Mouse (Mus musculus) cerebellum, adult 2 months (tissue): Measurements from ENCODE around the gene Irs1. TPM values are rescaled to one million over a fixed set of nuclear protein-coding genes. Genes with fewer than 3 reads are reported as not detected.

Experiments
- DNase-seq, 2 experiments: peaks; one replicate each; pipeline ENCODE4 v3.0.0; 2021
- H3K27ac ChIP-seq: fragments of 200-500 bp; 2 replicates; pipeline ENCODE4 v1.5.1; 2012; ENCODE audit warnings: low read length, control low read depth, inconsistent platforms; ENCODE audit not compliant: insufficient read depth
- H3K27me3 ChIP-seq: fragments of 200-500 bp; 2 replicates; pipeline ENCODE4 v1.6.1; 2012; ENCODE audit warnings: inconsistent platforms, mild to moderate bottlenecking, low read length, moderate library complexity; ENCODE audit not compliant: control insufficient read depth, insufficient read depth
- H3K4me1 ChIP-seq: fragments of 200-500 bp; 2 replicates; pipeline ENCODE4 v1.6.1; 2011; ENCODE audit warnings: low read length; ENCODE audit not compliant: control insufficient read depth, insufficient read depth
- H3K4me3 ChIP-seq: fragments of 200-500 bp; replicated peaks from 2 replicates; pipeline ENCODE3; 2011; ENCODE audit warnings: mild to moderate bottlenecking, low read depth, low read length, control low read depth; ENCODE audit not compliant: insufficient read depth
- CTCF ChIP-seq: fragments of 200-500 bp; IDR thresholded peaks from 2 replicates; pipeline ENCODE4 v1.5.1; 2011; ENCODE audit warnings: low read depth, mild to moderate bottlenecking, control low read depth, low read length, moderate library complexity, borderline replicate concordance; ENCODE audit not compliant: insufficient read depth
- POLR2A ChIP-seq: fragments of 200-500 bp; IDR thresholded peaks from 2 replicates; pipeline ENCODE4 v1.6.1; 2011; ENCODE audit warnings: low read length, control low read depth, borderline replicate concordance; ENCODE audit not compliant: insufficient read depth
- WGBS: fragments of 180-500 bp; shearing (Covaris S2); methylation state at CpG from one replicate; pipeline ENCODE4 v1.1.7; 2018; 5-methylcytosine and 5-hydroxymethylcytosine counted together
- polyA plus RNA-seq: library from polyadenylated mRNA; depleted of rRNA; stranded (reverse); fragments of >200 nt; gene quantifications from 2 replicates; pipeline ENCODE4 v1.2.3, GENCODE M21; 2012

Irs1 gene
- polyA plus RNA-seq, 1 experiment = 10.5 TPM

DNA sequence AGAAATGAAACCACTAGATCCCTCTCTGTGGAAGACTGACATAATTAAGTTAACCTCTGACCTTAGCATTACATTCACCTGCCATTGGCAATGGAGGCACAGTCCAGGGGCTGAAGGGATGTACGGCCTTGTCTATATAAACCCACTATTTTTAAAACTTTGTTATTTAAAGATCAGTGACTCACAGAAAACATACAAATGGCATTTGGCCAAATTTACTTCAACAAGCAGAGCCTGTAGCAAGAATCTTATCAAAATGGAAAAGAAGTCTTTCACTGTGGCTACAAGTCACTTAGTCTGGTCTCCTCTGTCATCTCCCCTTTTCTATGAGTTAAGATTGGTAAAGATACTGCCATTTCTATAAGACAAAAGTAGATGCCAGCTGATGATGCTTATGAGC, 11.4 kb downstream of the Irs1 start:
- Histone ChIP-seq H3K4me3 (no peak overlapping the region), H3K27ac (no peak overlapping the region), H3K4me1 (peaks cover 6% of the 10 kb centered on the region; the same call in 1 of the 2 replicates), H3K27me3 (no peaks in the 10 kb centered on the region)
- DNase-seq = no peak
- 17% methylated on average over 1 of the region's 1 CpGs for WGBS
- TF ChIP-seq POLR2A (no peak), CTCF (no peak)

DNA sequence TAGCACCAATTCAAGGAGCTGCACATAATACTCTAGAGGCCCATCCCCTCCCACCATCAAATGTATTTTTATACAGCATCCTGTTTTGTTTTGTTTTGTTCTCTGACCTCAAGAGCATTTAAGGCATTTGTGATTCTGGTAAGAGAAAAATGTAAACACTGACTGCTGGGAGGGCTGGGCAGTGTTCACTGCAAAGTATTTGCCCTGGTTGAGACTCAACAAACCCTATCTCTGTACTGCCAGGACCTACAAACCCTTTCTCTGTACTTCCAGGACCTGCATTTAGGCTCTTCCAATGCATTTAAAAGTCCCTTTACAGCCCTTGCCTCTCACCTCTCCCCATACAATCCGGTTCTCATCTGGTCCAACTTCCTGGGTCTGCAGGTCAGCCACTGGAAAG, 16.9 kb downstream of the Irs1 start:
- DNase-seq = no peak
- TF ChIP-seq CTCF = no peak
- no peak for TF ChIP-seq POLR2A
- no peak overlapping the region for H3K27ac ChIP-seq
- peaks cover 6% of the 10 kb centered on the region; the same call in 1 of the 2 replicates for H3K4me1 ChIP-seq
- H3K27me3 ChIP-seq = no peaks in the 10 kb centered on the region
- H3K4me3 ChIP-seq = no peak overlapping the region
- WGBS = 73% methylated on average over 1 of the region's 1 CpGs

DNA sequence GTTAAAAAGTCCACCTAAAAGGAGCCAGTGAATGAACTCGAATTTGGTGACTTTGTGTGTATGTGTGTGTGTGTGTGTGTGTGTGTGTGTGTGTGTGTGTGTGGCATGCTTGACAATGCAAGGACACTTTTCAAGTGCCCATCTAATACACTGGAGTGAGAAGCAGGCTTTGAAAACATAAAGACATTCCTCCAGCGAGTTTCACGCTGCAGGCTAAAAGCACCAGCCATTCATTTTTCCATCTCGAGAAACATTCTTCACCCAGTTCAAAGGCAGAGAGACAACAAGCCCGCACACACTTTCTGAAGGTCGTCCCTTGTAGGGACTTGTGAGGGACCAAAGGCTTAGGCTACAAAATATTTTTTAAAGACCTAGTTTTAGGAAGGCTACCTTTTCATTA, 17.7 kb downstream of the Irs1 start:
- 50% methylated on average over 6 of the region's 6 CpGs for WGBS
- H3K27me3 ChIP-seq = no peaks in the 10 kb centered on the region
- no peak for DNase-seq
- H3K4me1 ChIP-seq = peaks cover 6% of the 10 kb centered on the region; the same call in 1 of the 2 replicates
- TF ChIP-seq POLR2A = no peak
- no peak for TF ChIP-seq CTCF
- no peak overlapping the region for H3K4me3 ChIP-seq
- H3K27ac ChIP-seq = no peak overlapping the region

DNA sequence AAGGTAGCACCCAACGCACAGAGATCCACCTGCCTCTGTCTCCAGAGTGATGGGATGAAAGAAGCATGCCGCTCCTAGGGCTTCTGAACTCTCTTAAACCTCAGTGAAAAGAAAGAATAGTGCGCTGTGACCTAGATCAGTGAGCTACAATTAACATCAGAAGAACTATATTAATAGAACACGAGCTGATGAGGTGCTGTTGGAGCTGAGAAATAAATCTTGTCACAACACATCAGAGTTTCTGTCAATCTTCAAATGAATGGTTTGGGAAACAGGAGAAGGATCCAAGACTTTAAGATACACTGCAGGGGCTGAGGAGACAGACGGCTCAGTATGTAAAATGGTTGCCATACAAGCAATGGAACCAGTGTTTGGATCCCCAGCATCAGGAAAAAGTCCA, 19.0 kb downstream of the Irs1 start:
- no peak for DNase-seq
- Histone ChIP-seq H3K27ac (no peak overlapping the region), H3K4me1 (peaks cover 6% of the 10 kb centered on the region; the same call in 1 of the 2 replicates), H3K4me3 (no peak overlapping the region), H3K27me3 (no peaks in the 10 kb centered on the region)
- no peak for TF ChIP-seq CTCF
- no peak for TF ChIP-seq POLR2A
- 69% methylated on average over 5 of the region's 5 CpGs for WGBS

DNA sequence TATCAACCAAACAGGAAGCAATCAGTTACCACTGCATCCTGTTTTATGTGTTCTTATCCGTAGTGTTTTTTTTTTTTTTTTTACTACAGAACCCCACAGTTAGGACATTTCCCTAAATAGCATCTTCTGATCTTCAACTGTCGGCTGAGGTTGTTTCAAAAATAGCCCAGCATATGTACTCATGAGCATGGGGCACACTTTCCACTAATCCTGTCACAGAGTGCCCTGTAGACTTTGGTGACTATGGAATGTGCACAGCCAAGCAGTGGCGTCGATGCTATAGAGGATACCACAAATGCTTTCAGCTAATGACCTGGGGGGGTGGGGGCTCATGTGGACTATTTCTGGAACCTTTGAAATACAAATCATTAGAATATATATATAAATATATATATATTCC, 23.7 kb downstream of the Irs1 start:
- no peak for DNase-seq
- Histone ChIP-seq H3K4me1 (peaks cover 10% of the 10 kb centered on the region), H3K4me3 (no peak overlapping the region), H3K27me3 (no peaks in the 10 kb centered on the region), H3K27ac (no peak overlapping the region)
- TF ChIP-seq POLR2A (no peak), CTCF (no peak)
- 47% methylated on average over 4 of the region's 4 CpGs for WGBS

DNA sequence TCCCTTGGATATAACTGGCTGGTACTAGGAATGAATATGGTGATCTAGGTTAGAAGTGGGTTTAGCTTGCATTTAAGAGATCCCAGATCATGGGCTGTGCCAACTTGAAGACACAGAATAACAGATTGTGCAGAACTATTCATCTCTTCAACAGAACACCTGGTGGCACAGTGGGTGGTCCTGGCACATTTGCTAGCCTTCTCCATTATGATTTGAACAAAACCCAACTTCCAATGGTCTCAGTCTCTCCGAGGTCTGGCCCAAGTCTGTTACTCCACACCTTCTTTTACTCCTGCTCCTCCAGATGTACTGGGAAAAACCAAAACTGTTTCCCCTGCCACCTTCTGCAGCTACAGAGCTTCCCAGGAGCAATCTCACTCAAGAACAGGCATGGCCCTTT, 28.9 kb downstream of the Irs1 start:
- no peaks in the 10 kb centered on the region for H3K27me3 ChIP-seq
- WGBS = 14% methylated on average over 1 of the region's 1 CpGs
- H3K27ac ChIP-seq = no peak overlapping the region
- DNase-seq = peak; percentile 88
- H3K4me3 ChIP-seq = no peak overlapping the region
- TF ChIP-seq CTCF = no peak
- TF ChIP-seq POLR2A = no peak
- peaks cover 19% of the 10 kb centered on the region for H3K4me1 ChIP-seq

DNA sequence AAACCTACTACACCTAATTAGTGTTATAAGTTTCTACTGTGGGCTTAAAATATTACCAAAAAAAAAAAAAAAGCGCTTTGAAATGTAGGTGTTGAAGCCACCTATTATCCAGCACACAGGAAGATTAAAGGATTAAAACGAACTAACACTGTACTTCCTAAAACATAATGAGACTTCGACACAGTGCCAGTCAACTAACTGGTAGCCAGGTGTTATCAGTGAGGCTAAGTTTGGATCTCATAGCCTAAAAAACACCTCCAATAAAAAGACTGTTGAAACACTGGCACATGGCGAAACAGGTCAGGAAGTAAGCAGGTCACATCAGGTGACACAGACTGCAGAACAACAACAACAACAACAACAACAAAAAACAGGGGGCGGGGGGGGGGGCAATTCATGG, 29.6 kb downstream of the Irs1 start:
- H3K27ac ChIP-seq = no peak overlapping the region
- WGBS = 70% methylated on average over 5 of the region's 5 CpGs
- H3K4me1 ChIP-seq = peaks cover 19% of the 10 kb centered on the region
- TF ChIP-seq POLR2A (no peak), CTCF (no peak)
- H3K4me3 ChIP-seq = no peak overlapping the region
- no peaks in the 10 kb centered on the region for H3K27me3 ChIP-seq
- DNase-seq = no peak

DNA sequence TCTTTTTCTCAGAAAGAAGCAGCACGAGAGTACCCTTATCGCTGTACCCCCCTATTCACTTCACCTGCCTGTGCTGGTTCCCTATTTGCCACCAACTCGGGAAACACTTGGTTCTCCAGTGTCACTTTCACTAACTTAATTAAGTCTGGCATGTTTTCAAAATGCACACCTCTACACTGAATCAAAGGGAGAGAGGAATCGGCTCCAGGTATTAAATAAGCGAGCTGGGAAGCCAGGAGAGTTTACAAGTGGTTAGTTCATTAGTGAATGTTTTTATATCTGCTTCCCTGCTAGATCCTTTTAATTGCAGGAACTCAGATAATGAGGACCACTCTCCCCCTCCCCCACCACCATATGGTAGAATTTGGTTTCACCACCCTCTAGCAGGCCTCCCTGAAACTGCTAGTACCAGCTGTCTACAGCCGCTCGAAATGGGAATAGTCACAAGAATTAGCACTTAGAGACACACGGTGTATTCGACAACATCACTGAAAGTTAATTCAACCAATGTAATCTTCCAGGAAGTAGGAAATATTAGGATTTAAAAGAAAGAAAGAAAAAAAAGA, 30.1 kb downstream of the Irs1 start:
- H3K27ac ChIP-seq = no peak overlapping the region
- no peak overlapping the region for H3K4me3 ChIP-seq
- H3K4me1 ChIP-seq = peaks cover 19% of the 10 kb centered on the region
- TF ChIP-seq POLR2A = no peak
- no peak for TF ChIP-seq CTCF
- H3K27me3 ChIP-seq = no peaks in the 10 kb centered on the region
- DNase-seq = peak; percentile 36 to 66
- WGBS = 31% methylated on average over 9 of the region's 9 CpGs

DNA sequence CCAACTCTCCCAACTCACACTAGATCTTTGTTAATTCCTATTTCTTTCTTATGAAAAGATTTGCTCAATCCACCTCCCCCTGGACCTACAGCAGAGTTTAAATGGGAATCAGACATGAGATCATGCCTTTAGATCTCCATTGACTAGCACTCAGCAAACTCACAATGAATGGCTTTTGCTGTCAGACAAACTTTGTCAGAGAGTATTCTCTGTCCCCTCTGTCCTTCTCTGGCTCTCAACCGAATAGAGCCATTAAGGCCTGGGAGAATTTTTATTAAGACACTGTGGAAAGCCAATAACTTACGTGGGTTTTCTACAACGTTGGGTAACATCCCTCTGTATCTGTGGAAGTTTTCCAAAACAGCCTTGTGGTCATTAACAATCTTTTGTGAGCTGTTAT, 31.2 kb downstream of the Irs1 start:
- Histone ChIP-seq H3K27ac (no peak overlapping the region), H3K4me1 (peaks cover 19% of the 10 kb centered on the region), H3K4me3 (no peak overlapping the region), H3K27me3 (no peaks in the 10 kb centered on the region)
- TF ChIP-seq CTCF (no peak), POLR2A (no peak)
- DNase-seq = no peak
- 74% methylated on average over 3 of the region's 3 CpGs for WGBS
